Mouse (Mus musculus): ENCODE measurements around the gene Mpg.

The Mpg gene

DNA sequence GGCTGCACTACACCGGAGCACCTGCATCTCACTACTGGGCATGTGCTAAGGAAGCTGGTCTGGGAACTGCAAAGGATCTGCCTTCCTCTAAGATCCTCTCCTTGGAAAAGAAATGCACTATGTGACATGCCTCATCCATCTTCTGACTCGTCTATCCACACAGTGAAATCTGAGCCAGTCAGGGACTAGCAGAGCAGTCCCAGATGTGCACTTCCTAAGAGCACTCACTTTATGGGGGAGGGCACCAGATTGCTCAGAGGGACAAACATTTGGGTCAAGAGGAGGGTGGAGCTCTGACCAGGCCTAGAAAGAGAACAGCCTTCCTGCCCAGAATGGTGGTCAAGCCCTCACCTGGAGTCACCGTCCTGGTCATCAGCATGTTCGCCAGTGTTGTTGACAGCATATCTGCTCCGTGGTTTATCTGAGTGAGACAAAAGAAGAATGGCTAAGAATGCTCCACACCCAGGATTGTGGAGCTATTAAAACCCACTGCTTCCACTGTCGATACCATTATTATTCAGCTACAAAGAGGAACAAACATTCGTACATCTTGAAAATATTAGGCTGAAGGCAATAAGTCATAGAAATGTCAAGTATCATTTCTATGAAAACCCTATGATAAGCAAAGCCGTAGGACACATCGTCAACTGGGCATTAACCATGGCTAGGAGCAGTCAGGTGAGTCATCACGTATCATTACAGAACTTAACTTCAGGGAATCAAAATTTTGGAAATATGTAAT lies 36.5 kb downstream of the Mpg start:
- DNase-seq (ENCODE audit: low read depth): no peak

DNA sequence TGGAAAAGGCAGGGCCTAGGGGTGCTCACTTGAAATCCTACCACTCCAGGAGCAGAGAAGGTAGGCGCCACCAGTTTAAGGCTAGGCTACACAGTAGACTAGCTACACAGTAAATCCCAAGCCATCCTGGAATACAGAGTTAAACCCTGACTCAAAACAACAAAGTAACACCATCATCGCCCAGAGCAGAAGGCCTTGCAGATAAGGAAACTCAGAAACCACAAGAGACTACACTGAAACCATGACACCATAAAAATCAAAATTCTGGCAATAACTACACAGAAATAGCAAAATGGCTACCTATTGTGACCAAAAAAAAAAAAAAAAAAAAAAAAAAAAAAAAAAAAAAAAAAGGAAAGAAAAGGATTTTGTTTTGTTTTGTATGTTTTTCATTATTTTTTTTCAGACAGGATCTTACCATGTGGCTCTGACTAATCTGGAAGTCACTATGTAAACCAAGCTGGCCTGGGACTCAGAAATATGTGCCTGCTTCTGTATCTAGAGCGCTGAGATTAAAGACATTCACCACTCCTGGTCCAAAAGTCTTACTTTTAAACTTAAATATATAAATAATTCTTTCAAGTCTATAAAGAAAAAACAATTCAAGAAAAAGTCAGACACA lies 38.9 kb downstream of the Mpg start:
- no peak for DNase-seq (ENCODE audit: low read depth)

- no peak for DNase-seq (ENCODE audit: low read depth)
Measured at GRCm38 (mm10) chr11:32266194-32266593, 39.9 kb downstream of the Mpg start.

- no peak for DNase-seq (ENCODE audit: low read depth)
Measured at GRCm38 (mm10) chr11:32266776-32267175, 40.5 kb downstream of the Mpg start.

- DNase-seq (ENCODE audit: low read depth): peak; percentile 85
Measured at GRCm38 (mm10) chr11:32267188-32267884, 41.0 kb downstream of the Mpg start, which contains the start of gene Nprl3. Gene Nprl3 (minus strand): TSS chr11:32267707.

DNA sequence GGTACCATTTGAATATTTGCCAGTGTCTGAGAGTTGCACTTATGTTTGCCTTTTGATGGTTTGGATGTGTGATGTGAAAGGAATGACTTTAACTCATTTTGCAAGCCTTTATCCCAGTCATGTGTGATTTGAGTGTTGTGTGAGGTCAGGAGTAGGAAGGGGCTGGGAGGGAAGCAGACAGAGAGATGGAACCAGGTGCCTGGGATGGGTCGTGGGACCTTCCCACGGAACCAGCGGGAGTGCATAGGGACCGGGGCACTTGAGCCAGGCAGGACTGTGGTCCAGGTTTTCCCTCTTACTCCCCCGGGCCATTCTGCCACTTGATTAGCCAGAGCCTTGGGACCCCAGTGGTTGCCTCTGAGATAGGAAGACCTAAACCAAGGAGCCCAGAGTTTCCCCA lies 41.7 kb downstream of the Mpg start:
- DNase-seq (ENCODE audit: low read depth): no peak

DNA sequence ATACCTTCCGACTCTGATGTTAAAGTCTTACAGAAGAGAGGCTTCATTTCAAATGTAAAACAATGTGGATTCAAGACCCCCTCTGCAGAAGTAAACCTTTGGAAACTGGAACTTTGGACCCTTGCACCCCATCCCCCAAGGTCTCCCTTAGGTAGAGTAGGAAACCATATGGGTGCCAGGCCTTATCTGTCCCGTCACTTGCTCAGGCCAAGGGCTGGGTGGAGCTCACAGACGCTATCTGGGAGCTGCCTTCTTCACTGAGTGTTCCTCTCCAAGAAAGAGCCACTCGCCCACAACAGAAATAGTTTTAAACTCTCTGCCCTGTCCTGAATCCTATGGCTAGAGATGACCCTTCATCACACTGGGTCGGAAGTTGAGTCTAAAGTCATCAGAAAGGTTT lies 42.6 kb downstream of the Mpg start:
- DNase-seq (ENCODE audit: low read depth): no peak

- DNase-seq (ENCODE audit: low read depth): no peak
Measured at GRCm38 (mm10) chr11:32271178-32271577, 44.9 kb downstream of the Mpg start.

DNA sequence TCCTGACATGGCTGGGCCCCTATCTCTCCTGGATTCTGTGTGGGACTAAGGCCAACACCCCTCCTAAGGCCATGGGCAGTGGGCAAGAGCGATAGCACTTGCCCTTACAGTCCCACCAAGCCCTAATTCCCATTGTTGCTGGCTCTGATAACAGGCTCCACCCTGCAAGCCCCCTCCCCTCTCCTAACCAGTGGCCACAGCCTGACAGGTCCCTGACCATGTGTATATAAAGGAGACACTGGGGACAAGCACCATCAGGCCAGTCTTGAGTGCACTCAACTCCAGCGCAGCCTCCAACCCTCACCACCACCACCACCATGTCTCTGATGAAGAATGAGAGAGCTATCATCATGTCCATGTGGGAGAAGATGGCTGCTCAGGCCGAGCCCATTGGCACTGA lies 50.0 kb downstream of the Mpg start, which contains the start of gene Hba-x:
Gene Hba-x (plus strand): TSS at position 54 of the 400 bp plus-strand sequence.
- no peak for DNase-seq (ENCODE audit: low read depth)

- DNase-seq (ENCODE audit: low read depth): no peak
Measured at GRCm38 (mm10) chr11:32277736-32278457, 51.6 kb downstream of the Mpg start.

DNA sequence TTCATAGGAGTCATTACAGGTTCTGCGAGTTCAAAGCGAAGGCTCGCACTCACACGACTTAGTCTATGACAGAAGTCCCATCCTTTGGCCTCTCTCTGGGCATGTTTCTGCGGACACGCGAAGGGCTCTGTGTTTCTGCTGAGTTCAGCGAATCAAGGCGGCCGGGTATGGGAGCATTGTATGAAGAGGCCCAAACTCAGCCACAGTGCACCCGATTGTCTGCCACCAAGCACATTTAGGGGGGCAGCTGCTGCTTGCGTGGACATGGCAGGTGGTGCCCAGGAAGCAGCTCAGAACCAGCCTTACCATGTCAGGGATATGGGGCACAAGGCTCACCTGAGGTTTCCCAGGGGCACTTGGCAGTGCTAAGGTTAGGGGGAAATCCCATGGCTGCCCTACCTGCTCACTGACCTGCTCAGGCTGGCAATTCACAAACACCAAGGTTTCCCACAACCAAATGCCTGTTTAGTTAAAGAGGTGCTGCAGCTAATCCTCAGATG lies 52.2 kb downstream of the Mpg start:
- DNase-seq (ENCODE audit: low read depth): no peak

GRCm38 (mm10) chr11:32280646-32281045 lies 54.3 kb downstream of the Mpg start:
- no peak for DNase-seq (ENCODE audit: low read depth)

DNA sequence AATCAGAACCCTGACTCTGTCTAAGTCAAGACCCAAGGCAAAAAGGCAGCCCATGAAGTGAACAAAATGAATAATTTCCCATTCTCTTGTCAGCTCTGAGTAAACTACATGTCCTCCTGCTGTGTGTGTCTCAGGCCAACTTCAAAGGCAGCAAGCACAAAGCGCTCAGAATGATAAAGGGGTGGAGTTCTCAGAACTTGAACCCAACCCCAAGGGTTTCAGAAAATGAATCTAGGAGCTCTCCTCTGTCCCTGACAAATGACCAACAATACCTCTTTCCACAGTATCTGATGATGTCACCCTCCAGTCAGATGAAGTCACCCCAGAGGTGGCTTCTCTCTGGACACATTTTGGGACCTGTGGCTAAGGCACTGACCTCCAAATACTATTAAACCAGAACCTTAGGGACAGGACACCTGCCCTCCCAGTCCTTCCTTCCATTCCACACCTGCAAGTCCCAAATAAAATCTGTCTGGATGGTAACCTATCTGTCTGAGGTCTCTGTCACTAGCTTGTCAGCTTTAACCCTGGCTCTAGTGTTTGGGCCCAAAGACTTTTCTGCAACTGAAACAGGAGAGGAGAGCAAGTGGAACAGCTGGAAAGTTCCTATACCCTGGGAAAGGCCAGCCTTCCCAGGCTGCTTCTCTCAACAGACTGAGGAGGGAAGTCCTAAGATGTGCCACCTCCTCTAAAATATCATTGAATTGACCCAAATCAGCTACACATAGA lies 55.3 kb downstream of the Mpg start:
- DNase-seq (ENCODE audit: low read depth): no peak
